Mouse (Mus musculus): ENCODE measurements around the gene Ntn1. TPM values are rescaled to one million over a fixed set of nuclear protein-coding genes. Genes with fewer than 3 reads are reported as not detected.
A peak's percentile ranks its signal among the peaks of the same experiment; 100 is the strongest.

Gene Ntn1
- polyA plus RNA-seq, 1 experiment from 2014 or later: 22.3 TPM

- Histone ChIP-seq H3K36me3 (no peaks in the 10 kb centered on the region), H3K9ac (peak overlapping the region; percentile 82), H3K4me1 (replicated peaks) (peaks cover 63% of the 10 kb centered on the region), H3K9me3 (no peaks in the 10 kb centered on the region), H3K4me2 (peak overlapping the region; percentile 92), H3K27ac (peak overlapping the region; percentile 87), H3K27me3 (peaks cover 91% of the 10 kb centered on the region), H3K4me3 (peak overlapping the region; percentile 62)
- ATAC-seq (ENCODE audit: low FRiP score): peak; percentile 55
- WGBS: 1% methylated on average over 85 of the region's 90 CpGs
Observed at GRCm38 (mm10) chr11:68386589-68387440, 13.8 kb downstream of the Ntn1 start.

- peak overlapping the region; percentile 87 for H3K27ac ChIP-seq
- H3K4me1 ChIP-seq (replicated peaks): peaks cover 68% of the 10 kb centered on the region
- H3K36me3 ChIP-seq: no peaks in the 10 kb centered on the region
- peak; percentile 34 for ATAC-seq (ENCODE audit: low FRiP score)
- peak overlapping the region; percentile 62 for H3K4me3 ChIP-seq
- H3K27me3 ChIP-seq: peaks cover 91% of the 10 kb centered on the region
- WGBS: under 1% methylated on average over 59 of the region's 68 CpGs
- no peaks in the 10 kb centered on the region for H3K9me3 ChIP-seq
- H3K4me2 ChIP-seq: peak overlapping the region; percentile 92
- peak overlapping the region; percentile 82 for H3K9ac ChIP-seq
Observed at GRCm38 (mm10) chr11:68385921-68386588, 14.6 kb downstream of the Ntn1 start.

GRCm38 (mm10) chr11:68385021-68385821 lies 15.4 kb downstream of the Ntn1 start:
- WGBS: under 1% methylated on average over 94 of the region's 94 CpGs
- Histone ChIP-seq H3K4me2 (peak overlapping the region; percentile 92), H3K36me3 (no peaks in the 10 kb centered on the region), H3K27me3 (peaks cover 89% of the 10 kb centered on the region), H3K4me3 (peak overlapping the region; percentile 62), H3K9me3 (no peaks in the 10 kb centered on the region), H3K27ac (peak overlapping the region; percentile 87), H3K9ac (peak overlapping the region; percentile 82), H3K4me1 (replicated peaks) (peaks cover 61% of the 10 kb centered on the region)
- peak; percentile 23 for ATAC-seq (ENCODE audit: low FRiP score)

GRCm38 (mm10) chr11:68384592-68385020 lies 16.0 kb downstream of the Ntn1 start:
- ATAC-seq (ENCODE audit: low FRiP score): no peak

GRCm38 (mm10) chr11:68384131-68384530 lies 16.5 kb downstream of the Ntn1 start:
- peak overlapping the region; percentile 87; the same call in 1 of the 2 replicates for H3K27ac ChIP-seq
- WGBS: 2% methylated on average over 12 of the region's 12 CpGs

More at GRCm38 (mm10) chr11:68384592-68385020, 16.0 kb downstream of the Ntn1 start:
- H3K9ac ChIP-seq: peak overlapping the region; percentile 82
- H3K27me3 ChIP-seq: peaks cover 90% of the 10 kb centered on the region
- H3K4me2 ChIP-seq: peak overlapping the region; percentile 92
- peaks cover 60% of the 10 kb centered on the region for H3K4me1 ChIP-seq (replicated peaks)
- H3K9me3 ChIP-seq: no peaks in the 10 kb centered on the region
- WGBS: under 1% methylated on average over 27 of the region's 27 CpGs
- peak overlapping the region; percentile 62 for H3K4me3 ChIP-seq
- peak overlapping the region; percentile 87 for H3K27ac ChIP-seq
- H3K36me3 ChIP-seq: no peaks in the 10 kb centered on the region

GRCm38 (mm10) chr11:68383519-68383918 lies 17.1 kb downstream of the Ntn1 start:
- H3K36me3 ChIP-seq: no peaks in the 10 kb centered on the region
- H3K27ac ChIP-seq: peak overlapping the region; percentile 44; the same call in 1 of the 2 replicates
- no peak for ATAC-seq (ENCODE audit: low FRiP score)
- H3K4me2 ChIP-seq: peak overlapping the region; percentile 92
- peak overlapping the region; percentile 62 for H3K9ac ChIP-seq
- WGBS: 5% methylated on average over 10 of the region's 10 CpGs
- H3K4me3 ChIP-seq: peak overlapping the region; percentile 62
- H3K27me3 ChIP-seq: peaks cover 79% of the 10 kb centered on the region
- no peaks in the 10 kb centered on the region for H3K9me3 ChIP-seq
- H3K4me1 ChIP-seq (replicated peaks): peaks cover 67% of the 10 kb centered on the region

More at GRCm38 (mm10) chr11:68384131-68384530, 16.5 kb downstream of the Ntn1 start:
- Histone ChIP-seq H3K4me2 (peak overlapping the region; percentile 92), H3K27me3 (peaks cover 85% of the 10 kb centered on the region), H3K9me3 (no peaks in the 10 kb centered on the region), H3K4me3 (peak overlapping the region; percentile 62), H3K36me3 (no peaks in the 10 kb centered on the region), H3K9ac (peak overlapping the region; percentile 82), H3K4me1 (replicated peaks) (peaks cover 60% of the 10 kb centered on the region)
- no peak for ATAC-seq (ENCODE audit: low FRiP score)

GRCm38 (mm10) chr11:68381833-68382232 lies 18.8 kb downstream of the Ntn1 start:
- Histone ChIP-seq H3K9me3 (no peaks in the 10 kb centered on the region), H3K4me3 (peak overlapping the region; percentile 6; the same call in 1 of the 2 replicates), H3K4me1 (replicated peaks) (peaks cover 68% of the 10 kb centered on the region), H3K27me3 (peaks cover 72% of the 10 kb centered on the region), H3K4me2 (peak overlapping the region; percentile 34), H3K27ac (no peak overlapping the region; the same call in 1 of the 2 replicates), H3K9ac (no peak overlapping the region; the same call in 1 of the 2 replicates), H3K36me3 (no peaks in the 10 kb centered on the region)
- ATAC-seq (ENCODE audit: low FRiP score): no peak
- WGBS: 64% methylated on average over 1 of the region's 1 CpGs

- peaks cover 72% of the 10 kb centered on the region for H3K27me3 ChIP-seq
- no peak for ATAC-seq (ENCODE audit: low FRiP score)
- H3K9ac ChIP-seq: no peak overlapping the region; the same call in 1 of the 2 replicates
- no peak overlapping the region for H3K27ac ChIP-seq
- 60% methylated on average over 9 of the region's 9 CpGs for WGBS
- 0 out of 2 replicates have a peak overlapping the region, but pooled peaks have one; percentile 6 for H3K4me3 ChIP-seq
- peaks cover 63% of the 10 kb centered on the region for H3K4me1 ChIP-seq (replicated peaks)
- H3K36me3 ChIP-seq: no peaks in the 10 kb centered on the region
- H3K4me2 ChIP-seq: peak overlapping the region; percentile 34
- no peaks in the 10 kb centered on the region for H3K9me3 ChIP-seq
Observed at GRCm38 (mm10) chr11:68381318-68381717, 19.3 kb downstream of the Ntn1 start.

- Histone ChIP-seq H3K27ac (peak overlapping the region; percentile 35), H3K36me3 (no peaks in the 10 kb centered on the region), H3K9me3 (no peaks in the 10 kb centered on the region), H3K9ac (no peak overlapping the region; the same call in 1 of the 2 replicates), H3K4me3 (no peak overlapping the region), H3K4me2 (peak overlapping the region; percentile 38), H3K4me1 (replicated peaks) (peaks cover 43% of the 10 kb centered on the region), H3K27me3 (peaks cover 70% of the 10 kb centered on the region)
- WGBS: 8% methylated on average over 16 of the region's 16 CpGs
- ATAC-seq (ENCODE audit: low FRiP score): no peak
Observed at GRCm38 (mm10) chr11:68378946-68379764, 21.5 kb downstream of the Ntn1 start.

- peak overlapping the region; percentile 38 for H3K4me2 ChIP-seq
- H3K27me3 ChIP-seq: peaks cover 74% of the 10 kb centered on the region
Observed at GRCm38 (mm10) chr11:68378419-68378818, 22.2 kb downstream of the Ntn1 start.

GRCm38 (mm10) chr11:68373105-68373504 lies 27.5 kb downstream of the Ntn1 start:
- ATAC-seq (ENCODE audit: low FRiP score): no peak
- Histone ChIP-seq H3K27me3 (peaks cover 64% of the 10 kb centered on the region), H3K4me2 (no peak overlapping the region), H3K4me3 (no peak overlapping the region), H3K4me1 (replicated peaks) (peaks cover 31% of the 10 kb centered on the region), H3K9ac (0 out of 2 replicates have a peak overlapping the region, but pooled peaks have one; percentile 2), H3K36me3 (no peaks in the 10 kb centered on the region), H3K27ac (no peak overlapping the region), H3K9me3 (no peaks in the 10 kb centered on the region)
- 65% methylated on average over 10 of the region's 10 CpGs for WGBS

More at GRCm38 (mm10) chr11:68378419-68378818, 22.2 kb downstream of the Ntn1 start:
- H3K9me3 ChIP-seq: no peaks in the 10 kb centered on the region
- H3K36me3 ChIP-seq: no peaks in the 10 kb centered on the region
- ATAC-seq (ENCODE audit: low FRiP score): no peak
- no peak overlapping the region for H3K4me3 ChIP-seq
- 10% methylated on average over 5 of the region's 5 CpGs for WGBS
- H3K4me1 ChIP-seq (replicated peaks): peaks cover 36% of the 10 kb centered on the region
- no peak overlapping the region for H3K9ac ChIP-seq
- no peak overlapping the region for H3K27ac ChIP-seq

Data from hindbrain, embryonic 13.5 days (tissue).